Mouse (Mus musculus) bone marrow macrophage, adult 2 months (primary cell): ENCODE data around the gene Usp6nl.

Experiments used
- CTCF ChIP-seq: IDR thresholded peaks from 2 replicates; pipeline ENCODE4 v1.5.1; 2012; ENCODE audit warnings: low read depth, mild to moderate bottlenecking, low read length, moderate library complexity
- POLR2A ChIP-seq: IDR thresholded peaks from 2 replicates; pipeline ENCODE4 v1.6.1; 2012; ENCODE audit warnings: mild to moderate bottlenecking, low read depth, low read length, borderline replicate concordance

DNA sequence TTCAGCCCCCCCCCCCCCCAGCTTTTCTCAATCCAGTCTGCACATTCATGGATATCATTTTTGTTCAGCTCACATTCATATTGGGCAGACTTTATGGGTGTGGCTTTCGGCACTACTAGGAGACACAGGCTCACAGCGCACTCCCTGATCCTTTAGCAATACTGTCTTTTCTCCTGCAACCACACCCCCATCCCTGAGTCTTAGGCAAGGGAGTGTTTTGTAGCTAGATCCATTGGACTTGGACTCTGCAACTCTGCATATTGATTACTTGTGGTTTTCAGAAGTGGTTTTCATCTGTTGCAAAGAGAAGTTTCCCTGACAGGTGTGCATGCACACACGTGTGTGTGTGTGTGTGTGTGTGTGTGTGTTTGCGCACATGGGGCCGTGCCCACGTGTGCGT, 41.5 kb downstream of the Usp6nl start:
- TF ChIP-seq CTCF, result no peak
- no peak for TF ChIP-seq POLR2A
